Mouse (Mus musculus): Measurements from ENCODE around the gene Tmem211.

Tmem211 gene

GRCm38 (mm10) chr5:113271207-113271811 lies 44.6 kb downstream of the Tmem211 start:
- no peak for DNase-seq (ENCODE audit: low spot score in 2 of 2)

- no peak for DNase-seq (ENCODE audit: low spot score in 2 of 2)
These were observed 49.1 kb downstream of the Tmem211 start for GRCm38 (mm10) chr5:113275839-113276238.

GRCm38 (mm10) chr5:113280138-113280856 lies 53.6 kb downstream of the Tmem211 start:
- no peak for DNase-seq (ENCODE audit: low spot score in 2 of 2)

- no peak for DNase-seq (ENCODE audit: low spot score in 2 of 2)
These were observed 54.8 kb downstream of the Tmem211 start for GRCm38 (mm10) chr5:113281557-113281956.

- no peak for DNase-seq (ENCODE audit: low spot score in 2 of 2)
These were observed 57.0 kb downstream of the Tmem211 start for GRCm38 (mm10) chr5:113283726-113284125.

- DNase-seq (ENCODE audit: low spot score in 2 of 2), result no peak
These were observed 58.8 kb downstream of the Tmem211 start for GRCm38 (mm10) chr5:113285541-113285940.

- DNase-seq (ENCODE audit: low spot score in 2 of 2), result no peak
These were observed 59.3 kb downstream of the Tmem211 start for GRCm38 (mm10) chr5:113286048-113286447.

GRCm38 (mm10) chr5:113286591-113287520 lies 60.1 kb downstream of the Tmem211 start:
- peak in 1 of 2 experiments; percentile 31 for DNase-seq (ENCODE audit: low spot score in 2 of 2)

- DNase-seq (ENCODE audit: low spot score in 2 of 2), result no peak
These were observed 61.1 kb downstream of the Tmem211 start for GRCm38 (mm10) chr5:113287762-113288161.

GRCm38 (mm10) chr5:113288490-113288889 lies 61.8 kb downstream of the Tmem211 start:
- no peak for DNase-seq (ENCODE audit: low spot score in 2 of 2)
